ENCODE assay signal across 8 mouse cellular contexts in the genomic region with DNA sequence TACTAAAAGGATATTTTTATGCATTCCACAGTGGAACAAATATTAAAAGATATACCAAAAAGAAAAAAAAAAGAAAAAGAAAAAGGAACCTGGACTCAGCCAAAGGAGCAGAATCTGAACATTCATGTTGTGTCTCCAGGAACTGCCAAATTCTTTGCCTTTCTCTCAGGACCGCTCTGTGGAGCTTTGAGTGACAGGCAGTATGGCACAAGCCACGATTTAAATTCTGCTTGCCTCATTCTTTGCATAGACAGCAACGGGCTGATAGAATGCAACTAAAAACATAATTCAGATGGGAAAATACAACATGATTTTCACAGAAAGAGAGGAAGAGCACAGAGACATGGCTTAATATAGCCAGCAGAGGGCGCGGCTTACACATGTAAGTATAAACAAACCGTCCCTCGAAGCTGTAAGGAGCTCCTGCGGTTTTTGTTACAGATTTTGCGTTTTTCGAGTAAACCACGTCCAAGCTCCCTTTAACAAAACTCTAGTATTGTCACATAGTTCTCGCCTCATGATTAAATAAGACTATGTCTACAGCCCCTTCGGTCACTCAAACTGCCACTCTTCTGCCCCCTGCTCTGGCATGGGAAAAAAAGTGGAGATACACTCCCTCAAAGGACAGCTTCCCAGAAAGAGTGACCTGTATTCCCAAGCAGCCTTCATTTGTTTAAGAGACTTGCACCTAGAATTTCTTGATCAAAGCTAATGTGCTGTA.
A peak's percentile ranks its signal among the peaks of the same experiment; 100 is the strongest.
DNase-seq lines count a peak whose midpoint lies in the region; ATAC-seq and TF ChIP-seq lines count a peak whose summit lies in the region.

No protein-coding gene starts in this region.

- no peaks in the 10 kb centered on the region for H3K9me3 ChIP-seq in CH12.LX (replicated peaks; ENCODE audit: low read length)
- H3K9me3 ChIP-seq in embryonic facial prominence, embryonic 15.5 days (replicated peaks) = no peaks in the 10 kb centered on the region
- H3K9me3 ChIP-seq in liver, embryonic 16.5 days (replicated peaks; ENCODE audit: control insufficient read depth, low read length) = no peaks in the 10 kb centered on the region
- H3K9me3 ChIP-seq in neural tube, embryonic 14.5 days (ENCODE audit: control insufficient read depth, low read length) = no peaks in the 10 kb centered on the region

- TF ChIP-seq CTCF in CH12.LX (conservative IDR thresholded peaks at IDR 0.05 in 1 of 2, IDR thresholded peaks at IDR 0.05 in 1 of 2; ENCODE audit: low read depth in 2 of 2, low read length in 2 of 2) = peak in 1 of 2 experiments; percentile 68; a peak in 2 of 4 replicates

- H3K79me2 ChIP-seq in CH12.LX (replicated peaks; ENCODE audit: control insufficient read depth, extremely low read depth, insufficient read depth, poor library complexity, severe bottlenecking) = no peaks in the 10 kb centered on the region

- WGBS in embryonic facial prominence, embryonic 15.5 days = 19% methylated on average over 13 of the region's 13 CpGs
- 10% methylated on average over 13 of the region's 13 CpGs for WGBS in liver, embryonic 16.5 days (ENCODE audit: insufficient replicate concordance)
- 11% methylated on average over 13 of the region's 13 CpGs for WGBS in neural tube, embryonic 14.5 days

- no peaks in the 10 kb centered on the region for H3K4me1 ChIP-seq in CH12.LX (ENCODE audit: control insufficient read depth in 1 of 2, insufficient read depth in 2 of 2)
- H3K4me1 ChIP-seq in embryonic facial prominence, embryonic 15.5 days = no peaks in the 10 kb centered on the region
- no peaks in the 10 kb centered on the region for H3K4me1 ChIP-seq in liver, embryonic 16.5 days (ENCODE audit: control insufficient read depth, low read depth, low read length)
- H3K4me1 ChIP-seq in neural tube, embryonic 14.5 days (ENCODE audit: control insufficient read depth, insufficient read depth, low read length) = no peaks in the 10 kb centered on the region

- in situ Hi-C loops in CH12.LX (cut with MboI; ENCODE audit: low pct_ligation_motif_present, low pct_unique_long_range_greater_than_20kb, low sequenced_read_pairs) = no loop called here

- ATAC-seq in embryonic facial prominence, embryonic 15.5 days (ENCODE audit: insufficient number of reproducible peaks, low FRiP score, low TSS enrichment, low read depth) = no peak
- no peak for ATAC-seq in liver, embryonic 16.5 days (ENCODE audit: low read depth)
- ATAC-seq in neural tube, embryonic 14.5 days (ENCODE audit: low read depth) = peak; percentile 68; the same call in 1 of the 2 replicates

- H3K27me3 ChIP-seq in CH12.LX (replicated peaks) = no peaks in the 10 kb centered on the region
- no peaks in the 10 kb centered on the region for H3K27me3 ChIP-seq in embryonic facial prominence, embryonic 15.5 days
- no peaks in the 10 kb centered on the region for H3K27me3 ChIP-seq in liver, embryonic 16.5 days (ENCODE audit: control insufficient read depth, insufficient read depth, low read depth, low read length)
- H3K27me3 ChIP-seq in neural tube, embryonic 14.5 days (ENCODE audit: control insufficient read depth, insufficient read depth, low read length) = no peaks in the 10 kb centered on the region

- H3K4me3 ChIP-seq in CH12.LX (replicated peaks in 1 of 3; ENCODE audit: low read depth in 2 of 3, low read length in 2 of 3, poor library complexity in 1 of 3) = no peak overlapping the region
- H3K4me3 ChIP-seq in embryonic facial prominence, embryonic 15.5 days (replicated peaks) = peak overlapping the region; percentile 19; the same call in 1 of the 2 replicates
- no peak overlapping the region for H3K4me3 ChIP-seq in liver, embryonic 16.5 days (ENCODE audit: low read depth, low read length)
- no peak overlapping the region for H3K4me3 ChIP-seq in neural tube, embryonic 14.5 days (ENCODE audit: low read depth, low read length)

- peak; percentile 67 for DNase-seq in CH12.LX (ENCODE audit: extremely low read depth)
- peak; percentile 83 for DNase-seq in brain, adult 2 months (ENCODE audit: low read depth, low spot score)
- peak; percentile 33 to 59 for DNase-seq in heart, postnatal 14 days
- DNase-seq in kidney, postnatal 36 days = peak; percentile 52 to 67
- peak; percentile 2 to 32 for DNase-seq in urinary bladder, postnatal 36 days (ENCODE audit: low spot score in 2 of 2)

- H3K9ac ChIP-seq in CH12.LX (ENCODE audit: insufficient read depth, low read depth) = no peak overlapping the region; the same call in 1 of the 2 replicates
- no peak overlapping the region for H3K9ac ChIP-seq in embryonic facial prominence, embryonic 15.5 days
- H3K9ac ChIP-seq in liver, embryonic 16.5 days (ENCODE audit: low read depth, low read length) = no peak overlapping the region
- no peak overlapping the region for H3K9ac ChIP-seq in neural tube, embryonic 14.5 days (replicated peaks; ENCODE audit: low read depth, low read length)

- H3K4me2 ChIP-seq in CH12.LX (ENCODE audit: insufficient read depth, low read depth, poor library complexity, severe bottlenecking) = peak overlapping the region; percentile 71
- peak overlapping the region; percentile 35 for H3K4me2 ChIP-seq in embryonic facial prominence, embryonic 15.5 days (replicated peaks)
- 0 out of 2 replicates have a peak overlapping the region, but pooled peaks have one; percentile 17 for H3K4me2 ChIP-seq in liver, embryonic 16.5 days (ENCODE audit: low read depth, low read length)
- H3K4me2 ChIP-seq in neural tube, embryonic 14.5 days (ENCODE audit: low read depth, low read length) = peak overlapping the region; percentile 37; the same call in 1 of the 2 replicates

- H3K27ac ChIP-seq in CH12.LX (ENCODE audit: insufficient read depth, low read depth) = no peak overlapping the region
- no peak overlapping the region for H3K27ac ChIP-seq in embryonic facial prominence, embryonic 15.5 days (replicated peaks)
- H3K27ac ChIP-seq in liver, embryonic 16.5 days (ENCODE audit: low read length) = no peak overlapping the region
- H3K27ac ChIP-seq in neural tube, embryonic 14.5 days (ENCODE audit: low read depth, low read length) = no peak overlapping the region

- TF ChIP-seq EP300 in CH12.LX (IDR thresholded peaks at IDR 0.05; ENCODE audit: low read length) = no peak

- no peaks in the 10 kb centered on the region for H3K36me3 ChIP-seq in CH12.LX (replicated peaks in 1 of 2; ENCODE audit: control insufficient read depth in 1 of 2, insufficient read depth in 1 of 2, low read length in 1 of 2)
- no peaks in the 10 kb centered on the region for H3K36me3 ChIP-seq in embryonic facial prominence, embryonic 15.5 days
- no peaks in the 10 kb centered on the region for H3K36me3 ChIP-seq in liver, embryonic 16.5 days (ENCODE audit: control insufficient read depth, insufficient read depth)
- no peaks in the 10 kb centered on the region for H3K36me3 ChIP-seq in neural tube, embryonic 14.5 days (ENCODE audit: control insufficient read depth, insufficient read depth, low read length)

- TF ChIP-seq RAD21 in CH12.LX (IDR thresholded peaks at IDR 0.05; ENCODE audit: low read depth, low read length) = peak; percentile 65

- intact Hi-C loops in heart, postnatal 14 days (cut with DNase I) = loop anchor here (2.0 to 10.0 kb wide), 5 partner anchors 225 to 823 kb away; no protein-coding TSS in a partner anchor

- dilution Hi-C loops in CH12.LX (cut with MboI; ENCODE audit: extremely low pct_ligation_motif_present, extremely low pct_unique_long_range_greater_than_20kb, low sequenced_read_pairs) = no loop called here

- TF ChIP-seq POLR2A in CH12.LX (IDR thresholded peaks at IDR 0.05; ENCODE audit: low read depth, low read length) = no peak

TF ChIP-seq in CH12.LX, 34 proteins besides CTCF, POLR2A, EP300 and RAD21:
- TF ChIP-seq SMC3 (IDR thresholded peaks at IDR 0.05; ENCODE audit: low read depth, low read length) = peak; percentile 40; the same call in 1 of the 2 replicates
- no peak for TF ChIP-seq JUN (IDR thresholded peaks at IDR 0.05; ENCODE audit: insufficient read depth, low read depth, low read length)
- TF ChIP-seq BHLHE40 (IDR thresholded peaks at IDR 0.05; ENCODE audit: low read depth, low read length) = no peak

Comparison
In these comparisons a context has a peak if more than half of its experiments do, and no peak if none do; other contexts are left out.
1. DNase-seq: peak in every context shown above with its lines; median percentile 83 in brain, adult 2 months; 67 in CH12.LX; 60 in kidney, postnatal 36 days; 46 in heart, postnatal 14 days; 17 in urinary bladder, postnatal 36 days.
2. H3K4me2 ChIP-seq: peak in every context shown above with its lines; median percentile 71 in CH12.LX; 37 in neural tube, embryonic 14.5 days; 35 in embryonic facial prominence, embryonic 15.5 days; 17 in liver, embryonic 16.5 days.